Mouse (Mus musculus): ENCODE results near the gene Alk. TPM values are rescaled to one million over a fixed set of nuclear protein-coding genes. Genes with fewer than 3 reads are reported as not detected.
"Not testable (repeated sequence)": the region's sequence is repeated elsewhere in the genome, so short reads cannot be mapped to it uniquely, and the experiment has no call there.

Alk gene
- polyA plus RNA-seq, 1 experiment from 2014 or later = 0.39 TPM

DNA sequence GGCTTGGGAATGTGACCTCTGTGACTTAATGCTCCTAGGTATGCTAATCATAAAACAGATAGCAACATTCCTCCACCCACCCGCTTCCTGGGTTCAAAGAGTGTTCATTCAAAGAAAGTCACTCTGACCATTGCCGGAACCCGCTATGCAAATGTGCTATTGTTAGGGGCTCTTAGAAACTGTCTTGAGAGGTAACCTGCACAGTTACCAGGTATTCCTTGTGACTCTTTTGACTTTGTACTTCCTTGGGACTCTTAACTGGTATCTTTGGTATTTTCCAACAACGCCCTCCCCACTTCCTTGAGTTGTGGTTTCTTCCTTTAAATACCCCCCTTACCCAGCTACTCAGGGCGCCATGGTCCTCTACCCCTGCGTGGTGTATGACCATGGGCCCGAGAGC is 125.2 kb downstream of the Alk start:
- WGBS (ENCODE audit: insufficient replicate concordance) = 80% methylated on average over 7 of the region's 7 CpGs
- not testable (repeated sequence) for ATAC-seq (replicated peaks; ENCODE audit: insufficient number of reproducible peaks, low FRiP score, low TSS enrichment); H3K4me2 ChIP-seq

GRCm38 (mm10) chr17:72477889-72478405 is 126.5 kb downstream of the Alk start:
- no peak overlapping the region for H3K4me2 ChIP-seq
- no peaks in the 10 kb centered on the region for H3K27me3 ChIP-seq (ENCODE audit: control insufficient read depth, insufficient read depth, low read length)
- no peak overlapping the region for H3K27ac ChIP-seq (ENCODE audit: low read depth, low read length)
- ATAC-seq (replicated peaks; ENCODE audit: insufficient number of reproducible peaks, low FRiP score, low TSS enrichment) = no peak
- H3K4me3 ChIP-seq (ENCODE audit: low read depth, low read length) = no peak overlapping the region
- H3K36me3 ChIP-seq (ENCODE audit: control insufficient read depth, insufficient read depth, low read length) = no peaks in the 10 kb centered on the region
- no peak overlapping the region for H3K9ac ChIP-seq (ENCODE audit: low read depth, low read length)
- no peaks in the 10 kb centered on the region for H3K4me1 ChIP-seq (ENCODE audit: control insufficient read depth, insufficient read depth, low read length)
- WGBS (ENCODE audit: insufficient replicate concordance) = 59% methylated on average over 5 of the region's 5 CpGs
- no peaks in the 10 kb centered on the region for H3K9me3 ChIP-seq (replicated peaks; ENCODE audit: control insufficient read depth, low read length)

More for the DNA sequence above, 125.2 kb downstream of the Alk start:
- not testable (repeated sequence) for H3K9ac ChIP-seq (ENCODE audit: low read depth, low read length); H3K36me3 ChIP-seq (ENCODE audit: control insufficient read depth, insufficient read depth, low read length); H3K4me3 ChIP-seq (ENCODE audit: low read depth, low read length); H3K4me1 ChIP-seq (ENCODE audit: control insufficient read depth, insufficient read depth, low read length); H3K27ac ChIP-seq (ENCODE audit: low read depth, low read length); H3K27me3 ChIP-seq (ENCODE audit: control insufficient read depth, insufficient read depth, low read length); H3K9me3 ChIP-seq (replicated peaks; ENCODE audit: control insufficient read depth, low read length)

DNA sequence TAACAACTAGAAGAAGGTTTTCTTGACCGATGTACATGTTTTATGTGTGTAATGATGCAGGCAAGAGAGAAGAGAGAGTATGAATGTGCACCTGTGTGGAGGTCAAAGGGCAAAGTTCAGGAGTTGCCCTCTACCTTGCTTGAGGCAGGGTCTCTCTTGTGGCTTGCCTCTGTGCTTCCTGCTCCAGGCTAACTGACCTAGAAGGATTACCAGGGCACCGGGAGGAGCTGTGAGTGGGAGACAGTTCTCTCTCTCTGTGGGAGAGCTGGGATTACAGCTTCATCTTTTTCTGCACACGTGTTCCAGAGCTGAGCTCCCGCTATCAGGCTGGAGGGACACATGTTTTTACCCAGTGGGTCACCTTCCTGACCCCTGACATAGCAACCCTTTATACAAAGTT is 127.5 kb downstream of the Alk start:
- WGBS (ENCODE audit: insufficient replicate concordance) = 43% methylated on average over 4 of the region's 4 CpGs
- H3K9ac ChIP-seq (ENCODE audit: low read depth, low read length) = no peak overlapping the region
- no peak for ATAC-seq (replicated peaks; ENCODE audit: insufficient number of reproducible peaks, low FRiP score, low TSS enrichment)
- no peak overlapping the region for H3K4me2 ChIP-seq
- H3K4me1 ChIP-seq (ENCODE audit: control insufficient read depth, insufficient read depth, low read length) = no peaks in the 10 kb centered on the region
- H3K9me3 ChIP-seq (replicated peaks; ENCODE audit: control insufficient read depth, low read length) = no peaks in the 10 kb centered on the region
- H3K4me3 ChIP-seq (ENCODE audit: low read depth, low read length) = no peak overlapping the region
- no peaks in the 10 kb centered on the region for H3K36me3 ChIP-seq (ENCODE audit: control insufficient read depth, insufficient read depth, low read length)
- H3K27ac ChIP-seq (ENCODE audit: low read depth, low read length) = no peak overlapping the region
- H3K27me3 ChIP-seq (ENCODE audit: control insufficient read depth, insufficient read depth, low read length) = no peaks in the 10 kb centered on the region

GRCm38 (mm10) chr17:72474166-72474565 is 130.3 kb downstream of the Alk start:
- no peak overlapping the region for H3K27ac ChIP-seq (ENCODE audit: low read depth, low read length)

DNA sequence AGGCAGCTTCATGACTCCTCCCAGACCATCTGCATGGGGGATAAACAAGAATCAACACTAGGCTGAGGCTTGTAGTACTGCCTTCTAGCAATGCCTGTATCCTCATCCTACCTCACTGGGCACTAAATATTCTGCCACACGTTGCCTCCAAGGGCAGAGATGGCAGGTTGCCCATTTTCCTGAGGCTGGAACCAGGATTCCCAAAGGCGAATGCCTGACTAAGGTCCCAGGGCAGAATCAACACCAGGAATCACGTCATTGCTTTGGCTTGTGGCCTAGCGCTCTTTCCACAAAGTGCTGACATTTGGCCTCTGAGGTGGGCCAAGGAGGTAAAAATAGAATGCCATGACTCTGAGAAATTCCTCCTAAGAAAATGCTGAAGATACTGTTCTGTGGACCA is 155.9 kb downstream of the Alk start:
- no peak overlapping the region for H3K27ac ChIP-seq (ENCODE audit: low read depth, low read length)
- H3K36me3 ChIP-seq (ENCODE audit: control insufficient read depth, insufficient read depth, low read length) = no peaks in the 10 kb centered on the region
- H3K4me2 ChIP-seq = no peak overlapping the region
- H3K9me3 ChIP-seq (replicated peaks; ENCODE audit: control insufficient read depth, low read length) = 0 out of 2 replicates have a peak, but pooled peaks cover 3% of the 10 kb centered on the region
- ATAC-seq (replicated peaks; ENCODE audit: insufficient number of reproducible peaks, low FRiP score, low TSS enrichment) = no peak
- H3K4me3 ChIP-seq (ENCODE audit: low read depth, low read length) = no peak overlapping the region
- H3K27me3 ChIP-seq (ENCODE audit: control insufficient read depth, insufficient read depth, low read length) = no peaks in the 10 kb centered on the region
- H3K4me1 ChIP-seq (ENCODE audit: control insufficient read depth, insufficient read depth, low read length) = no peaks in the 10 kb centered on the region
- no peak overlapping the region for H3K9ac ChIP-seq (ENCODE audit: low read depth, low read length)
- 65% methylated on average over 4 of the region's 4 CpGs for WGBS (ENCODE audit: insufficient replicate concordance)

More at GRCm38 (mm10) chr17:72474166-72474565, 130.3 kb downstream of the Alk start:
- WGBS (ENCODE audit: insufficient replicate concordance) = 79% methylated on average over 5 of the region's 5 CpGs
- no peak overlapping the region for H3K4me2 ChIP-seq
- no peaks in the 10 kb centered on the region for H3K4me1 ChIP-seq (ENCODE audit: control insufficient read depth, insufficient read depth, low read length)
- H3K36me3 ChIP-seq (ENCODE audit: control insufficient read depth, insufficient read depth, low read length) = no peaks in the 10 kb centered on the region
- no peak for ATAC-seq (replicated peaks; ENCODE audit: insufficient number of reproducible peaks, low FRiP score, low TSS enrichment)
- no peak overlapping the region for H3K4me3 ChIP-seq (ENCODE audit: low read depth, low read length)
- H3K9me3 ChIP-seq (replicated peaks; ENCODE audit: control insufficient read depth, low read length) = no peaks in the 10 kb centered on the region
- no peaks in the 10 kb centered on the region for H3K27me3 ChIP-seq (ENCODE audit: control insufficient read depth, insufficient read depth, low read length)
- H3K9ac ChIP-seq (ENCODE audit: low read depth, low read length) = no peak overlapping the region

GRCm38 (mm10) chr17:72445204-72446177 is 158.9 kb downstream of the Alk start:
- H3K4me2 ChIP-seq = no peak overlapping the region
- whole genome bisulfite sequencing (ENCODE audit: insufficient replicate concordance) = 67% methylated on average over 3 of the region's 3 CpGs
- H3K9me3 ChIP-seq (replicated peaks; ENCODE audit: control insufficient read depth, low read length) = 0 out of 2 replicates have a peak, but pooled peaks cover 3% of the 10 kb centered on the region
- no peak overlapping the region for H3K4me3 ChIP-seq (ENCODE audit: low read depth, low read length)
- no peak overlapping the region for H3K27ac ChIP-seq (ENCODE audit: low read depth, low read length)
- H3K9ac ChIP-seq (ENCODE audit: low read depth, low read length) = no peak overlapping the region
- no peaks in the 10 kb centered on the region for H3K36me3 ChIP-seq (ENCODE audit: control insufficient read depth, insufficient read depth, low read length)
- no peak for ATAC-seq (replicated peaks; ENCODE audit: insufficient number of reproducible peaks, low FRiP score, low TSS enrichment)
- no peaks in the 10 kb centered on the region for H3K4me1 ChIP-seq (ENCODE audit: control insufficient read depth, insufficient read depth, low read length)
- H3K27me3 ChIP-seq (ENCODE audit: control insufficient read depth, insufficient read depth, low read length) = no peaks in the 10 kb centered on the region

GRCm38 (mm10) chr17:72417451-72417850 is 187.0 kb downstream of the Alk start:
- H3K4me1 ChIP-seq (ENCODE audit: control insufficient read depth, insufficient read depth, low read length) = no peaks in the 10 kb centered on the region
- H3K9me3 ChIP-seq (replicated peaks; ENCODE audit: control insufficient read depth, low read length) = no peaks in the 10 kb centered on the region
- H3K9ac ChIP-seq (ENCODE audit: low read depth, low read length) = no peak overlapping the region
- H3K4me2 ChIP-seq = no peak overlapping the region
- no peaks in the 10 kb centered on the region for H3K27me3 ChIP-seq (ENCODE audit: control insufficient read depth, insufficient read depth, low read length)
- no peak overlapping the region for H3K27ac ChIP-seq (ENCODE audit: low read depth, low read length)
- H3K4me3 ChIP-seq (ENCODE audit: low read depth, low read length) = no peak overlapping the region
- 79% methylated on average over 4 of the region's 4 CpGs for WGBS (ENCODE audit: insufficient replicate concordance)
- no peaks in the 10 kb centered on the region for H3K36me3 ChIP-seq (ENCODE audit: control insufficient read depth, insufficient read depth, low read length)
- ATAC-seq (replicated peaks; ENCODE audit: insufficient number of reproducible peaks, low FRiP score, low TSS enrichment) = no peak

DNA sequence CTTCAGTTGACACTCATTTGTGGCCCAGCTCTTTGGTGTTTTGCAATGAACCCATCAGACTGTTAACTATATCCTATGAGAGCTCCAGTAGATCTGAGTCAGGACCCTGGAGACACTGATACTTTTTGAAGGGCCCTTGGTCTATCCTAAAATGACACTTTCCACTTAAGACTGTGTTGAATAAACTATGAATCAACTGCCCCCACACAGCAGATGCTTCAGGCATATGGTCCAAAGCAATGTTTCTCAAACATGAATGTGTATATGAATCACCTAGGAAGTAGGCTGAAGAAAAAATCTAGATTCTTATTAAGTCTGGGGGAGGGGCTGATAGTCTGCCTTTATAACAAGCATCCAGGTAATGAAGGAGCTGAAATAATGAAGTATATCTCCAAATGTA is 189.8 kb downstream of the Alk start:
- H3K27me3 ChIP-seq (ENCODE audit: control insufficient read depth, insufficient read depth, low read length) = no peaks in the 10 kb centered on the region

More for the DNA sequence above, 189.8 kb downstream of the Alk start:
- Histone ChIP-seq H3K9me3 (replicated peaks; ENCODE audit: control insufficient read depth, low read length) (no peaks in the 10 kb centered on the region), H3K9ac (ENCODE audit: low read depth, low read length) (no peak overlapping the region), H3K36me3 (ENCODE audit: control insufficient read depth, insufficient read depth, low read length) (no peaks in the 10 kb centered on the region), H3K4me2 (no peak overlapping the region), H3K27ac (ENCODE audit: low read depth, low read length) (no peak overlapping the region), H3K4me1 (ENCODE audit: control insufficient read depth, insufficient read depth, low read length) (no peaks in the 10 kb centered on the region), H3K4me3 (ENCODE audit: low read depth, low read length) (no peak overlapping the region)
- ATAC-seq (replicated peaks; ENCODE audit: insufficient number of reproducible peaks, low FRiP score, low TSS enrichment) = no peak

Measured in heart, embryonic 11.5 days (tissue).